Mouse (Mus musculus): ENCODE measurements around the gene Mrc1. TPM values are rescaled to one million over a fixed set of nuclear protein-coding genes. Genes with fewer than 3 reads are reported as not detected.

Gene Mrc1
- polyA plus RNA-seq, 1 experiment from 2014 or later, result 7.5 TPM

DNA sequence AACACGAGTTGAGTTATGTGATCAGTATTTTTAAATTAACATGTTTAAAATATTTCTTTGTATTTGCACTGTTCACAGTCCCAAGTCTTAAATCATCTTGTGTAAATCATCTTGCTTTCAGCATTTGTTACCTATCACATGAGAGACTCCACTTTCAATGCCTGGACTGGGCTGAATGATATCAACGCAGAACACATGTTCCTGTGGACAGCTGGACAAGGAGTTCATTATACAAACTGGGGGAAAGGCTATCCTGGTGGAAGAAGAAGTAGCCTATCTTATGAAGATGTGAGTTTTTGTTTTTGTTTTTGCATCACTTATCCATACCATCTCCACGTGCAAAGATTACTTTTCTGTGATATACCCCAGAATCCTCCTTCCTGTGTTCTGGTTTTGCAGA, 85.9 kb downstream of the Mrc1 start:
- peaks cover 7% of the 10 kb centered on the region; the same call in 1 of the 2 replicates for H3K4me1 ChIP-seq
- no peak overlapping the region for H3K27ac ChIP-seq
- H3K27me3 ChIP-seq, result no peaks in the 10 kb centered on the region; the same call in 1 of the 2 replicates
- WGBS, result 64% methylated on average over 3 of the region's 3 CpGs
- H3K4me3 ChIP-seq, result no peak overlapping the region
- H3K9ac ChIP-seq, result no peak overlapping the region
- ATAC-seq (ENCODE audit: insufficient number of reproducible peaks, insufficient read depth, low FRiP score, low TSS enrichment, low read depth), result no peak
- H3K9me3 ChIP-seq, result 0 out of 2 replicates have a peak, but pooled peaks cover 4% of the 10 kb centered on the region
- H3K4me2 ChIP-seq, result no peak overlapping the region
- no peaks in the 10 kb centered on the region for H3K36me3 ChIP-seq

DNA sequence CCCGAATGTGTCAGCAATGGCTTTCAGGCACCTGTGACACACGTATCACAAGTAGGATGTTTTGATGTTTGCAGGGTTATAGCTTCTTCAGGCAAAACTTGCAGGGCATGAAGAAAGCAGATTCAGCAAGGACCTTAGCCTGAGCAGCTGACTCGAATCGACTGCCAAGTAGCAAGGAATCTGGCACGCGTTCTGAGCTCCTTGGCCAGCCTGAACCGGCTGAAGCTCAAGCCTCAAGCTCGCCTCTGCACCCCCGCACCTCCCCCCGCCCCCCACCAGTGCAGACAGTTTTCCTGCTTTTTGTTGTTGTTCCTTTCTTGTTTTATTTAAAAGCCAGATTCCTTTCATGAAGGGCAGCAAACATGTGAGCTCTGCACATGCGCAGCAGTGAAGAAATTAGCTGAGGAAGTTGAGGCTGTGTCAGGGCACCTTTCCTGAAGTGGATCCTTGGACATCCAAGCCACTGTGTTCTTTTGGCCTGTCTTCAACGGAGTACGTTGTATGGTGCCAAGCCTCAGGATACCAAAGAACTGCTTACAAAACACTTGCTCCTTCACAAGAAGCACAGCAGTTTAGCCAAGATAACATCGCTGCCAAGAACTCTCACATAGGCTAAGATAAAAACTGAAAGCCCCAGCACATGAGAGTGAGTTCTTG, 112.6 kb downstream of the Mrc1 start:
- no peaks in the 10 kb centered on the region for H3K36me3 ChIP-seq
- no peak overlapping the region for H3K9ac ChIP-seq
- no peak overlapping the region for H3K4me2 ChIP-seq
- no peaks in the 10 kb centered on the region for H3K4me1 ChIP-seq
- no peaks in the 10 kb centered on the region for H3K27me3 ChIP-seq
- H3K4me3 ChIP-seq, result no peak overlapping the region
- H3K9me3 ChIP-seq, result no peaks in the 10 kb centered on the region
- no peak overlapping the region for H3K27ac ChIP-seq
- no peak for ATAC-seq (ENCODE audit: insufficient number of reproducible peaks, insufficient read depth, low FRiP score, low TSS enrichment, low read depth)
- WGBS, result 66% methylated on average over 14 of the region's 14 CpGs

DNA sequence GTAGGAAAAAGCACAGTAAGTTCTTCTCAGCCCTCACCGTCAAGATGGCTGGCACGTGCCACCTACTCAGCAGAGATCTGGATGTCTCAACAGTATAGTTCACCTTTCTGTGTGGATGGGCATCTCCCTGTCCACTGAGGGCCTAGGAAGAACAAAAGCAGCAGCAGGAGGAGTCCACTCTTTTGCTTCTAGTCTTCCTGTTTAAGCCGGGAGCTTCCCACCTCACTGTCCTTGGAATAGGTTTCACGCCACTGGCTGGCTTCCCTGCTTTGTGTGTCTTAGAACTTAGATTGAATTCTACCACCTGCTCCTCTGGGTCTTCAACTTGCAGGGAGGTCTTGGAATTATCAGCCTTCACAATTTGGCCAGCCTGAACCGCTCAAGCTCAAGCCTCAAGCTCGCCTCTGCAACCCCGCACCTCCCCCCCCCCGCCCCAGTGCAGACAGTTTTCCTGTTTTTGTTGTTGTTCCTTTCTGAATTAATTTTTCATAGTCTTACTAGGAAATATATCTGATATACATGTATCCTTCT, 113.2 kb downstream of the Mrc1 start:
- no peak for ATAC-seq (ENCODE audit: insufficient number of reproducible peaks, insufficient read depth, low FRiP score, low TSS enrichment, low read depth)

More for the DNA sequence above, 113.2 kb downstream of the Mrc1 start:
- WGBS, result 89% methylated on average over 8 of the region's 8 CpGs
- Histone ChIP-seq H3K27me3 (no peaks in the 10 kb centered on the region), H3K9me3 (no peaks in the 10 kb centered on the region), H3K27ac (no peak overlapping the region), H3K36me3 (no peaks in the 10 kb centered on the region), H3K9ac (no peak overlapping the region), H3K4me3 (no peak overlapping the region), H3K4me2 (no peak overlapping the region), H3K4me1 (no peaks in the 10 kb centered on the region)

MicroRNAs encoded within 50 kb of the gene (microRNA counts, 519-probe panel; counts per million panel counts)
- 236 counts per million, percentile 44 among the panel's probes with 10 or more counts for microRNA mmu-miR-511

Small RNA genes within 50 kb of the gene (microRNA-seq; reads per million reads assigned to microRNA genes)
- 1.7 reads per million for gene Mir511

Other genes starting within 250 kb of the Mrc1 start
- 55.6 and 61.5 TPM in 2 replicates for gene Hacd1, start 173.3 kb upstream of the Mrc1 start, polyA plus RNA-seq (2015; fragmentation: Nextera tagmentation; extraction: Ambion mirVana)
- gene Stam, start 155.3 kb upstream of the Mrc1 start, polyA plus RNA-seq (2015; fragmentation: Nextera tagmentation; extraction: Ambion mirVana), result 68.2 and 72.8 TPM in 2 replicates
- 0.08 and 0.17 TPM in 2 replicates for gene Tmem236, start 54.9 kb upstream of the Mrc1 start, polyA plus RNA-seq (2015; fragmentation: Nextera tagmentation; extraction: Ambion mirVana)
- gene Slc39a12, start 158.9 kb downstream of the Mrc1 start, polyA plus RNA-seq (2015; fragmentation: Nextera tagmentation; extraction: Ambion mirVana), result 0.10 TPM in 1 of 2 replicates, not detected in the other